Mouse (Mus musculus) lung, postnatal 0 days (tissue): ENCODE results near the gene Gm10184.

Source experiments
- CTCF ChIP-seq: IDR thresholded peaks from 2 replicates; pipeline ENCODE4 v1.5.1; 2016; ENCODE audit warnings: antibody characterized with exemption, mild to moderate bottlenecking
- EP300 ChIP-seq: IDR thresholded peaks from 2 replicates; pipeline ENCODE4 v1.6.1; 2016; ENCODE audit warnings: antibody characterized with exemption, mild to moderate bottlenecking, control low read depth

- no peak for TF ChIP-seq CTCF
- TF ChIP-seq EP300, result no peak
Observed at GRCm38 (mm10) chr17:89899813-89900212, 10.4 kb downstream of the Gm10184 start.
